Mouse (Mus musculus): ENCODE results near the gene Meiob. TPM values are rescaled to one million over a fixed set of nuclear protein-coding genes. Genes with fewer than 3 reads are reported as not detected.

Gene Meiob
- total and polyA plus RNA-seq, 2 experiments from 2014 or later: not detected

- WGBS: 47% methylated on average over 5 of the region's 5 CpGs
- Histone ChIP-seq H3K9me3 (ENCODE audit: low read length) (no peaks in the 10 kb centered on the region), H3K9ac (replicated peaks; ENCODE audit: low read length) (no peak overlapping the region), H3K4me1 (ENCODE audit: insufficient read depth, low read length) (no peaks in the 10 kb centered on the region), H3K27me3 (ENCODE audit: insufficient read depth, low read length) (no peaks in the 10 kb centered on the region), H3K4me2 (ENCODE audit: low read depth, low read length) (no peak overlapping the region), H3K4me3 (ENCODE audit: low read length) (no peak overlapping the region), H3K36me3 (ENCODE audit: insufficient read depth, low read length) (peaks cover 4% of the 10 kb centered on the region; the same call in 1 of the 2 replicates), H3K27ac (no peak overlapping the region)
- no peak for DNase-seq (ENCODE audit: low spot score)
- no peak for TF ChIP-seq CTCF (IDR thresholded peaks at IDR 0.05; ENCODE audit: low read depth)
- ATAC-seq: 0 out of 2 replicates have a peak, but pooled peaks have one; percentile 20
Observed at GRCm38 (mm10) chr17:24878117-24878397, 74.0 kb downstream of the Meiob start.

- Histone ChIP-seq H3K4me3 (ENCODE audit: low read length) (no peak overlapping the region), H3K27me3 (ENCODE audit: insufficient read depth, low read length) (no peaks in the 10 kb centered on the region), H3K4me1 (ENCODE audit: insufficient read depth, low read length) (no peaks in the 10 kb centered on the region), H3K9ac (replicated peaks; ENCODE audit: low read length) (no peak overlapping the region), H3K27ac (no peak overlapping the region), H3K9me3 (ENCODE audit: low read length) (no peaks in the 10 kb centered on the region), H3K4me2 (ENCODE audit: low read depth, low read length) (no peak overlapping the region), H3K36me3 (ENCODE audit: insufficient read depth, low read length) (peaks cover 6% of the 10 kb centered on the region; the same call in 1 of the 2 replicates)
- no peak for TF ChIP-seq CTCF (IDR thresholded peaks at IDR 0.05; ENCODE audit: low read depth)
- ATAC-seq (no peak), DNase-seq (ENCODE audit: low spot score) (no peak)
- 75% methylated on average over 8 of the region's 8 CpGs for WGBS
Observed at GRCm38 (mm10) chr17:24878531-24878930, 74.4 kb downstream of the Meiob start.

- TF ChIP-seq CTCF (IDR thresholded peaks at IDR 0.05; ENCODE audit: low read depth): peak; percentile 68
- no peaks in the 10 kb centered on the region for H3K9me3 ChIP-seq (ENCODE audit: low read length)
- DNase-seq (ENCODE audit: low spot score) (peak; percentile 38), ATAC-seq (no peak)
- peaks cover 6% of the 10 kb centered on the region for H3K4me1 ChIP-seq (ENCODE audit: insufficient read depth, low read length)
- H3K9ac ChIP-seq (replicated peaks; ENCODE audit: low read length): no peak overlapping the region
- H3K27me3 ChIP-seq (ENCODE audit: insufficient read depth, low read length): no peaks in the 10 kb centered on the region
- no peak overlapping the region for H3K27ac ChIP-seq
- H3K36me3 ChIP-seq (ENCODE audit: insufficient read depth, low read length): peaks cover 6% of the 10 kb centered on the region; the same call in 1 of the 2 replicates
- no peak overlapping the region for H3K4me2 ChIP-seq (ENCODE audit: low read depth, low read length)
- WGBS: 45% methylated on average over 7 of the region's 7 CpGs
- H3K4me3 ChIP-seq (ENCODE audit: low read length): no peak overlapping the region
Observed at GRCm38 (mm10) chr17:24881738-24882440, 77.8 kb downstream of the Meiob start.

- Histone ChIP-seq H3K9me3 (ENCODE audit: low read length) (no peaks in the 10 kb centered on the region), H3K4me2 (ENCODE audit: low read depth, low read length) (no peak overlapping the region), H3K4me1 (ENCODE audit: insufficient read depth, low read length) (peaks cover 16% of the 10 kb centered on the region), H3K4me3 (ENCODE audit: low read length) (no peak overlapping the region), H3K9ac (replicated peaks; ENCODE audit: low read length) (no peak overlapping the region), H3K36me3 (ENCODE audit: insufficient read depth, low read length) (peaks cover 8% of the 10 kb centered on the region; the same call in 1 of the 2 replicates), H3K27ac (no peak overlapping the region), H3K27me3 (ENCODE audit: insufficient read depth, low read length) (no peaks in the 10 kb centered on the region)
- no peak for TF ChIP-seq CTCF (IDR thresholded peaks at IDR 0.05; ENCODE audit: low read depth)
- no peak for DNase-seq (ENCODE audit: low spot score)
- no peak for ATAC-seq
- WGBS: 92% methylated on average over 6 of the region's 6 CpGs
Observed at GRCm38 (mm10) chr17:24884391-24884790, 80.3 kb downstream of the Meiob start.

GRCm38 (mm10) chr17:24885356-24886133, 81.5 kb downstream of the Meiob start:
- TF ChIP-seq CTCF (IDR thresholded peaks at IDR 0.05; ENCODE audit: low read depth): no peak

GRCm38 (mm10) chr17:24886134-24886931, 82.2 kb downstream of the Meiob start, which contains the start of the genes Nubp2 and Spsb3:
Nubp2 (minus strand) TSS chr17:24886349.
Spsb3 (plus strand) TSS chr17:24886643.
- peak within 1 kb of the TSS; percentile 84 for H3K4me3 ChIP-seq (ENCODE audit: low read length)
- peak within 1 kb of the TSS; percentile 88 for H3K27ac ChIP-seq
- H3K9me3 ChIP-seq (ENCODE audit: low read length): no peaks in the 10 kb centered on the region
- WGBS: 2% methylated on average over 69 of the region's 69 CpGs
- peaks cover 21% of the 10 kb centered on the region for H3K36me3 ChIP-seq (ENCODE audit: insufficient read depth, low read length)
- TF ChIP-seq CTCF (IDR thresholded peaks at IDR 0.05; ENCODE audit: low read depth): peak; percentile 18; the same call in 1 of the 2 replicates
- peak; percentile 98 for ATAC-seq
- H3K4me2 ChIP-seq (ENCODE audit: low read depth, low read length): peak within 1 kb of the TSS; percentile 94
- H3K27me3 ChIP-seq (ENCODE audit: insufficient read depth, low read length): no peaks in the 10 kb centered on the region
- peak; percentile 100 for DNase-seq (ENCODE audit: low spot score)
- peaks cover 16% of the 10 kb centered on the region for H3K4me1 ChIP-seq (ENCODE audit: insufficient read depth, low read length)
- H3K9ac ChIP-seq (replicated peaks; ENCODE audit: low read length): peak within 1 kb of the TSS; percentile 87

More at GRCm38 (mm10) chr17:24885356-24886133, 81.5 kb downstream of the Meiob start:
- DNase-seq (ENCODE audit: low spot score) (no peak), ATAC-seq (no peak)
- Histone ChIP-seq H3K27ac (peak overlapping the region; percentile 54), H3K4me1 (ENCODE audit: insufficient read depth, low read length) (peaks cover 16% of the 10 kb centered on the region), H3K4me3 (ENCODE audit: low read length) (peak overlapping the region; percentile 84), H3K27me3 (ENCODE audit: insufficient read depth, low read length) (no peaks in the 10 kb centered on the region), H3K9me3 (ENCODE audit: low read length) (no peaks in the 10 kb centered on the region), H3K9ac (replicated peaks; ENCODE audit: low read length) (peak overlapping the region; percentile 65), H3K4me2 (ENCODE audit: low read depth, low read length) (peak overlapping the region; percentile 94), H3K36me3 (ENCODE audit: insufficient read depth, low read length) (peaks cover 16% of the 10 kb centered on the region)
- WGBS: 25% methylated on average over 22 of the region's 22 CpGs

Measured in hindbrain, postnatal 0 days (tissue).